Mouse (Mus musculus): ENCODE data around the gene Ep400. TPM values are rescaled to one million over a fixed set of nuclear protein-coding genes. Genes with fewer than 3 reads are reported as not detected.
A peak's percentile ranks its signal among the peaks of the same experiment; 100 is the strongest.
"Not testable (repeated sequence)": the region's sequence is repeated elsewhere in the genome, so short reads cannot be mapped to it uniquely, and the experiment has no call there.

Gene Ep400
- polyA plus RNA-seq, 1 experiment from 2014 or later: 28.5 TPM

GRCm38 (mm10) chr5:110778263-110778662, 7.7 kb upstream of the Ep400 start:
- Histone ChIP-seq H3K4me1 (peaks cover 77% of the 10 kb centered on the region), H3K4me3 (no peak overlapping the region), H3K27me3 (replicated peaks) (no peaks in the 10 kb centered on the region), H3K9me3 (replicated peaks) (no peaks in the 10 kb centered on the region), H3K36me3 (peaks cover 58% of the 10 kb centered on the region), H3K9ac (0 out of 2 replicates have a peak overlapping the region, but pooled peaks have one; percentile 28), H3K27ac (no peak overlapping the region; the same call in 1 of the 2 replicates), H3K4me2 (no peak overlapping the region)
- WGBS (ENCODE audit: insufficient replicate concordance): 89% methylated on average over 12 of the region's 12 CpGs
- ATAC-seq: no peak

GRCm38 (mm10) chr5:110776141-110776540, 5.6 kb upstream of the Ep400 start:
- peaks cover 77% of the 10 kb centered on the region for H3K36me3 ChIP-seq
- H3K9me3 ChIP-seq (replicated peaks): no peaks in the 10 kb centered on the region
- no peak for ATAC-seq
- peaks cover 62% of the 10 kb centered on the region for H3K4me1 ChIP-seq
- 77% methylated on average over 2 of the region's 2 CpGs for WGBS (ENCODE audit: insufficient replicate concordance)
- no peak overlapping the region for H3K4me3 ChIP-seq
- H3K9ac ChIP-seq: no peak overlapping the region
- no peak overlapping the region for H3K4me2 ChIP-seq
- H3K27me3 ChIP-seq (replicated peaks): no peaks in the 10 kb centered on the region
- no peak overlapping the region for H3K27ac ChIP-seq

GRCm38 (mm10) chr5:110774511-110774910, 4.0 kb upstream of the Ep400 start:
- Histone ChIP-seq H3K9me3 (replicated peaks) (no peaks in the 10 kb centered on the region), H3K4me1 (peaks cover 50% of the 10 kb centered on the region), H3K9ac (no peak overlapping the region), H3K27ac (no peak overlapping the region), H3K4me3 (no peak overlapping the region), H3K36me3 (peaks cover 77% of the 10 kb centered on the region), H3K4me2 (no peak overlapping the region), H3K27me3 (replicated peaks) (no peaks in the 10 kb centered on the region)
- WGBS (ENCODE audit: insufficient replicate concordance): 87% methylated on average over 11 of the region's 11 CpGs
- ATAC-seq: no peak

GRCm38 (mm10) chr5:110772945-110773344, 2.4 kb upstream of the Ep400 start:
- not testable (repeated sequence) for H3K9ac ChIP-seq; H3K27me3 ChIP-seq (replicated peaks); H3K9me3 ChIP-seq (replicated peaks); H3K4me2 ChIP-seq; H3K27ac ChIP-seq; H3K4me3 ChIP-seq; ATAC-seq
- Histone ChIP-seq H3K4me1 (peaks cover 50% of the 10 kb centered on the region), H3K36me3 (peaks cover 66% of the 10 kb centered on the region)
- whole genome bisulfite sequencing (ENCODE audit: insufficient replicate concordance): 86% methylated on average over 9 of the region's 10 CpGs

GRCm38 (mm10) chr5:110770031-110770445, 479 bp downstream of the Ep400 start:
- Histone ChIP-seq H3K9ac (peak overlapping the region; percentile 94), H3K4me1 (peaks cover 52% of the 10 kb centered on the region), H3K36me3 (peaks cover 43% of the 10 kb centered on the region), H3K27me3 (replicated peaks) (no peaks in the 10 kb centered on the region), H3K4me2 (peak overlapping the region; percentile 85), H3K9me3 (replicated peaks) (no peaks in the 10 kb centered on the region), H3K4me3 (peak overlapping the region; percentile 88), H3K27ac (peak overlapping the region; percentile 98)
- WGBS (ENCODE audit: insufficient replicate concordance): under 1% methylated on average over 58 of the region's 58 CpGs
- peak; percentile 28 for ATAC-seq

GRCm38 (mm10) chr5:110769272-110769671, 1.2 kb downstream of the Ep400 start:
- no peak for ATAC-seq
- WGBS (ENCODE audit: insufficient replicate concordance): 32% methylated on average over 4 of the region's 4 CpGs
- H3K9me3 ChIP-seq (replicated peaks): no peaks in the 10 kb centered on the region
- H3K4me1 ChIP-seq: peaks cover 52% of the 10 kb centered on the region
- H3K27ac ChIP-seq: peak overlapping the region; percentile 98
- H3K36me3 ChIP-seq: peaks cover 40% of the 10 kb centered on the region
- peak overlapping the region; percentile 85 for H3K4me2 ChIP-seq
- peak overlapping the region; percentile 94 for H3K9ac ChIP-seq
- peak overlapping the region; percentile 88 for H3K4me3 ChIP-seq
- H3K27me3 ChIP-seq (replicated peaks): no peaks in the 10 kb centered on the region

GRCm38 (mm10) chr5:110763890-110764289, 6.6 kb downstream of the Ep400 start:
- Histone ChIP-seq H3K4me2 (no peak overlapping the region), H3K9me3 (replicated peaks) (no peaks in the 10 kb centered on the region), H3K9ac (no peak overlapping the region), H3K27ac (no peak overlapping the region), H3K36me3 (peaks cover 11% of the 10 kb centered on the region), H3K27me3 (replicated peaks) (no peaks in the 10 kb centered on the region), H3K4me3 (no peak overlapping the region), H3K4me1 (peaks cover 68% of the 10 kb centered on the region)
- 85% methylated on average over 8 of the region's 8 CpGs for WGBS (ENCODE audit: insufficient replicate concordance)
- ATAC-seq: no peak

- H3K4me3 ChIP-seq: no peak overlapping the region
- H3K4me2 ChIP-seq: no peak overlapping the region
- ATAC-seq: no peak
- peaks cover 50% of the 10 kb centered on the region for H3K36me3 ChIP-seq
- WGBS (ENCODE audit: insufficient replicate concordance): 62% methylated on average over 1 of the region's 1 CpGs
- no peaks in the 10 kb centered on the region for H3K9me3 ChIP-seq (replicated peaks)
- H3K27me3 ChIP-seq (replicated peaks): no peaks in the 10 kb centered on the region
- no peak overlapping the region for H3K27ac ChIP-seq
- H3K4me1 ChIP-seq: peaks cover 15% of the 10 kb centered on the region
- no peak overlapping the region for H3K9ac ChIP-seq
Measured at GRCm38 (mm10) chr5:110745021-110745420, 25.5 kb downstream of the Ep400 start.

GRCm38 (mm10) chr5:110739496-110740275, 30.8 kb downstream of the Ep400 start:
- 80% methylated on average over 7 of the region's 7 CpGs for WGBS (ENCODE audit: insufficient replicate concordance)
- Histone ChIP-seq H3K27me3 (replicated peaks) (no peaks in the 10 kb centered on the region), H3K4me3 (no peak overlapping the region), H3K36me3 (peaks cover 76% of the 10 kb centered on the region), H3K9me3 (replicated peaks) (no peaks in the 10 kb centered on the region), H3K4me1 (0 out of 2 replicates have a peak, but pooled peaks cover 2% of the 10 kb centered on the region), H3K9ac (no peak overlapping the region), H3K27ac (no peak overlapping the region), H3K4me2 (no peak overlapping the region)
- no peak for ATAC-seq

GRCm38 (mm10) chr5:110735606-110736005, 34.9 kb downstream of the Ep400 start:
- no peak overlapping the region for H3K4me2 ChIP-seq
- H3K27ac ChIP-seq: no peak overlapping the region
- H3K36me3 ChIP-seq: peaks cover 100% of the 10 kb centered on the region
- WGBS (ENCODE audit: insufficient replicate concordance): 78% methylated on average over 1 of the region's 1 CpGs
- H3K27me3 ChIP-seq (replicated peaks): no peaks in the 10 kb centered on the region
- no peaks in the 10 kb centered on the region for H3K9me3 ChIP-seq (replicated peaks)
- no peaks in the 10 kb centered on the region for H3K4me1 ChIP-seq
- ATAC-seq: 0 out of 2 replicates have a peak, but pooled peaks have one; percentile 24
- H3K9ac ChIP-seq: no peak overlapping the region
- H3K4me3 ChIP-seq: no peak overlapping the region

GRCm38 (mm10) chr5:110733231-110733823, 37.2 kb downstream of the Ep400 start:
- H3K9ac ChIP-seq: no peak overlapping the region
- H3K27ac ChIP-seq: no peak overlapping the region
- H3K36me3 ChIP-seq: peaks cover 95% of the 10 kb centered on the region
- no peak overlapping the region for H3K4me3 ChIP-seq
- ATAC-seq: no peak
- no peaks in the 10 kb centered on the region for H3K9me3 ChIP-seq (replicated peaks)
- no peaks in the 10 kb centered on the region for H3K27me3 ChIP-seq (replicated peaks)
- H3K4me2 ChIP-seq: no peak overlapping the region
- WGBS (ENCODE audit: insufficient replicate concordance): 86% methylated on average over 4 of the region's 4 CpGs
- no peaks in the 10 kb centered on the region for H3K4me1 ChIP-seq

GRCm38 (mm10) chr5:110731227-110731626, 39.3 kb downstream of the Ep400 start:
- H3K9me3 ChIP-seq (replicated peaks): no peaks in the 10 kb centered on the region
- H3K4me3 ChIP-seq: no peak overlapping the region
- peaks cover 94% of the 10 kb centered on the region for H3K36me3 ChIP-seq
- H3K27ac ChIP-seq: no peak overlapping the region
- H3K4me2 ChIP-seq: no peak overlapping the region
- H3K4me1 ChIP-seq: no peaks in the 10 kb centered on the region
- WGBS (ENCODE audit: insufficient replicate concordance): 85% methylated on average over 2 of the region's 2 CpGs
- no peaks in the 10 kb centered on the region for H3K27me3 ChIP-seq (replicated peaks)
- ATAC-seq: no peak
- H3K9ac ChIP-seq: no peak overlapping the region

Measured in liver, embryonic 12.5 days (tissue).